In genomic region chr1:39527432-39527831, GRCm38 (mm10) we compare ENCODE assay signal across 9 mouse cellular contexts. TPM values are rescaled to one million over a fixed set of nuclear protein-coding genes. Genes with fewer than 3 reads are reported as not detected.
DNase-seq lines count a peak whose midpoint lies in the region; ATAC-seq and TF ChIP-seq lines count a peak whose summit lies in the region.
"Had no signal": no experiment of that assay in that cellular context is flagged by ENCODE, and none has a peak within 500 bp of the region (broad histone marks: within the 10 kb centered on the region; RNA-seq: fewer than 3 reads in every experiment).

No protein-coding gene starts in this region.

- H3K4me1 ChIP-seq in heart, embryonic 11.5 days (ENCODE audit: control insufficient read depth, insufficient read depth, low read length) = no peaks in the 10 kb centered on the region
- H3K4me1 ChIP-seq in bone marrow, adult 2 months (ENCODE audit: control insufficient read depth, insufficient read depth, low read length) = peaks cover 9% of the 10 kb centered on the region; the same call in 1 of the 2 replicates
- no peaks in the 10 kb centered on the region for H3K4me1 ChIP-seq in embryonic facial prominence, embryonic 15.5 days
- H3K4me1 ChIP-seq in hindbrain, embryonic 14.5 days (replicated peaks; ENCODE audit: control insufficient read depth, insufficient read depth, low read length) = no peaks in the 10 kb centered on the region
- H3K4me1 ChIP-seq in midbrain, postnatal 0 days (ENCODE audit: insufficient read depth, low read length) = no peaks in the 10 kb centered on the region

- no peak overlapping the region for H3K4me3 ChIP-seq in heart, embryonic 11.5 days (ENCODE audit: low read depth, low read length)
- no peak overlapping the region for H3K4me3 ChIP-seq in bone marrow, adult 2 months (replicated peaks; ENCODE audit: control insufficient read depth, low read depth, low read length)
- no peak overlapping the region for H3K4me3 ChIP-seq in embryonic facial prominence, embryonic 15.5 days (replicated peaks)
- H3K4me3 ChIP-seq in hindbrain, embryonic 14.5 days (replicated peaks; ENCODE audit: low read length) = no peak overlapping the region
- H3K4me3 ChIP-seq in left cerebral cortex, adult 2 months = no peak overlapping the region
- H3K4me3 ChIP-seq in midbrain, postnatal 0 days (ENCODE audit: low read depth, low read length) = no peak overlapping the region
- H3K4me3 ChIP-seq: myocyte had no signal

- H3K4me2 ChIP-seq in heart, embryonic 11.5 days = no peak overlapping the region
- no peak overlapping the region for H3K4me2 ChIP-seq in embryonic facial prominence, embryonic 15.5 days (replicated peaks)
- no peak overlapping the region for H3K4me2 ChIP-seq in hindbrain, embryonic 14.5 days (replicated peaks)
- H3K4me2 ChIP-seq in midbrain, postnatal 0 days (ENCODE audit: low read depth, low read length, poor library complexity, severe bottlenecking) = no peak overlapping the region

- H3K27ac ChIP-seq in heart, embryonic 11.5 days (ENCODE audit: low read depth, low read length) = no peak overlapping the region
- H3K27ac ChIP-seq in bone marrow, adult 2 months (ENCODE audit: control insufficient read depth, insufficient read depth, low read depth, low read length, poor library complexity) = no peak overlapping the region
- no peak overlapping the region for H3K27ac ChIP-seq in embryonic facial prominence, embryonic 15.5 days (replicated peaks)
- H3K27ac ChIP-seq in hindbrain, embryonic 14.5 days = no peak overlapping the region
- no peak overlapping the region for H3K27ac ChIP-seq in left cerebral cortex, adult 2 months
- no peak overlapping the region for H3K27ac ChIP-seq in midbrain, postnatal 0 days (ENCODE audit: low read depth, low read length)

- H3K9me3 ChIP-seq in heart, embryonic 11.5 days (replicated peaks; ENCODE audit: control insufficient read depth, low read length) = no peaks in the 10 kb centered on the region
- no peaks in the 10 kb centered on the region for H3K9me3 ChIP-seq in embryonic facial prominence, embryonic 15.5 days (replicated peaks)
- no peaks in the 10 kb centered on the region for H3K9me3 ChIP-seq in hindbrain, embryonic 14.5 days (ENCODE audit: control insufficient read depth, low read length)
- no peaks in the 10 kb centered on the region for H3K9me3 ChIP-seq in midbrain, postnatal 0 days (ENCODE audit: low read length)

- intact Hi-C loops in left cerebral cortex, adult 2 months (cut with DNase I) = loop anchor here (10.0 kb wide), 1 partner anchor 303 kb away; no protein-coding TSS in a partner anchor

- 7% methylated on average over 7 of the region's 7 CpGs for WGBS in heart, embryonic 11.5 days (ENCODE audit: insufficient replicate concordance)
- 9% methylated on average over 7 of the region's 7 CpGs for WGBS in bone marrow, adult 2 months
- 9% methylated on average over 7 of the region's 7 CpGs for WGBS in embryonic facial prominence, embryonic 15.5 days
- 18% methylated on average over 7 of the region's 7 CpGs for WGBS in hindbrain, embryonic 14.5 days
- WGBS in midbrain, postnatal 0 days = 15% methylated on average over 7 of the region's 7 CpGs

- no peak for ATAC-seq in heart, embryonic 11.5 days (replicated peaks; ENCODE audit: insufficient number of reproducible peaks, low FRiP score, low TSS enrichment)
- peak; percentile 65; the same call in 1 of the 2 replicates for ATAC-seq in embryonic facial prominence, embryonic 15.5 days (ENCODE audit: insufficient number of reproducible peaks, low FRiP score, low TSS enrichment, low read depth)
- ATAC-seq in hindbrain, embryonic 14.5 days (ENCODE audit: low FRiP score) = no peak
- ATAC-seq in midbrain, postnatal 0 days (ENCODE audit: low FRiP score) = no peak

- no peaks in the 10 kb centered on the region for H3K27me3 ChIP-seq in heart, embryonic 11.5 days (ENCODE audit: control insufficient read depth, insufficient read depth, low read length)
- no peaks in the 10 kb centered on the region for H3K27me3 ChIP-seq in embryonic facial prominence, embryonic 15.5 days
- H3K27me3 ChIP-seq in hindbrain, embryonic 14.5 days (ENCODE audit: control insufficient read depth, insufficient read depth, low read length) = no peaks in the 10 kb centered on the region
- no peaks in the 10 kb centered on the region for H3K27me3 ChIP-seq in midbrain, postnatal 0 days (ENCODE audit: insufficient read depth, low read length)

- no peak overlapping the region for H3K9ac ChIP-seq in heart, embryonic 11.5 days (ENCODE audit: low read depth, low read length)
- no peak overlapping the region for H3K9ac ChIP-seq in embryonic facial prominence, embryonic 15.5 days
- no peak overlapping the region for H3K9ac ChIP-seq in hindbrain, embryonic 14.5 days
- H3K9ac ChIP-seq in midbrain, postnatal 0 days (replicated peaks; ENCODE audit: low read length, poor library complexity, severe bottlenecking) = no peak overlapping the region

- H3K36me3 ChIP-seq in heart, embryonic 11.5 days (ENCODE audit: control insufficient read depth, insufficient read depth, low read length) = no peaks in the 10 kb centered on the region
- no peaks in the 10 kb centered on the region for H3K36me3 ChIP-seq in embryonic facial prominence, embryonic 15.5 days
- H3K36me3 ChIP-seq in hindbrain, embryonic 14.5 days (replicated peaks; ENCODE audit: control insufficient read depth, insufficient read depth) = no peaks in the 10 kb centered on the region
- no peaks in the 10 kb centered on the region for H3K36me3 ChIP-seq in midbrain, postnatal 0 days (ENCODE audit: insufficient read depth, low read length)

- peak; percentile 91 for DNase-seq in heart, adult 11 months
- peak; percentile 72 for DNase-seq in hindbrain, embryonic 14.5 days (ENCODE audit: low spot score)
- peak; percentile 63 to 69 for DNase-seq in left cerebral cortex, adult 2 months (ENCODE audit: extremely low spot score in 1 of 2, low spot score in 2 of 2)
- peak; percentile 74 for DNase-seq in midbrain, postnatal 0 days (ENCODE audit: low spot score)
- DNase-seq in spleen, postnatal 4 days (ENCODE audit: low spot score in 2 of 2) = peak; percentile 80 to 96

- TF ChIP-seq POLR2A in bone marrow, adult 2 months (IDR thresholded peaks at IDR 0.05; ENCODE audit: borderline replicate concordance, control insufficient read depth, low read depth, low read length) = no peak

- TF ChIP-seq CTCF in bone marrow, adult 2 months (IDR thresholded peaks at IDR 0.05; ENCODE audit: control insufficient read depth, insufficient read depth, low read length) = peak; percentile 95
- peak; percentile 91 for TF ChIP-seq CTCF in left cerebral cortex, adult 2 months (IDR thresholded peaks at IDR 0.05)
- TF ChIP-seq CTCF in midbrain, postnatal 0 days (IDR thresholded peaks at IDR 0.05) = peak; percentile 82

RNA-seq across cellular contexts. Expression of gene Cnot11, which starts 7.4 kb away (rescaled TPM):
- 20.0 and 20.4 TPM in 2 replicates for polyA plus RNA-seq in heart, embryonic 11.5 days (2014; fragmentation: Nextera tagmentation; extraction: Ambion mirVana)
- 17.5 and 18.8 TPM in 2 replicates for polyA plus RNA-seq in bone marrow, adult 2 months (2011; ENCODE audit: insufficient read depth, insufficient read length, low replicate concordance, missing spikeins)
- polyA plus RNA-seq in embryonic facial prominence, embryonic 15.5 days (2015; fragmentation: Nextera tagmentation; extraction: Ambion mirVana) = 19.4 and 21.2 TPM in 2 replicates
- 17.7 and 18.4 TPM in 2 replicates for polyA plus RNA-seq in hindbrain, embryonic 14.5 days (2014; fragmentation: Nextera tagmentation; extraction: Ambion mirVana)
- total RNA-seq in left cerebral cortex, adult 2 months (2021) = 10 to 100 TPM; 22.8 to 26.4 TPM
- total RNA-seq in midbrain, postnatal 0 days (2014; rRNA removed) = 28.8 and 32.3 TPM in 2 replicates
- polyA plus RNA-seq in midbrain, postnatal 0 days (2015; fragmentation: Nextera tagmentation; extraction: Ambion mirVana) = 9.4 and 9.6 TPM in 2 replicates

RNA-seq across cellular contexts. Expression of gene Tbc1d8, which starts 48.9 kb away (rescaled TPM):
- 11.4 and 12.2 TPM in 2 replicates for polyA plus RNA-seq in heart, embryonic 11.5 days (2014; fragmentation: Nextera tagmentation; extraction: Ambion mirVana)
- polyA plus RNA-seq in bone marrow, adult 2 months (2011; ENCODE audit: insufficient read depth, insufficient read length, low replicate concordance, missing spikeins) = 31.6 and 151 TPM in 2 replicates
- polyA plus RNA-seq in embryonic facial prominence, embryonic 15.5 days (2015; fragmentation: Nextera tagmentation; extraction: Ambion mirVana) = 12.7 and 14.1 TPM in 2 replicates
- polyA plus RNA-seq in hindbrain, embryonic 14.5 days (2014; fragmentation: Nextera tagmentation; extraction: Ambion mirVana) = 10.0 and 11.6 TPM in 2 replicates
- total RNA-seq in left cerebral cortex, adult 2 months (2021) = 10 to 100 TPM; 18.3 to 20.2 TPM
- total RNA-seq in midbrain, postnatal 0 days (2014; rRNA removed) = 18.3 and 20.2 TPM in 2 replicates
- polyA plus RNA-seq in midbrain, postnatal 0 days (2015; fragmentation: Nextera tagmentation; extraction: Ambion mirVana) = 8.5 TPM in 2 replicates

RNA-seq across cellular contexts. Expression of gene Rnf149, which starts 49.8 kb away (rescaled TPM):
- polyA plus RNA-seq in heart, embryonic 11.5 days (2014; fragmentation: Nextera tagmentation; extraction: Ambion mirVana) = 19.0 TPM in 2 replicates
- polyA plus RNA-seq in bone marrow, adult 2 months (2011; ENCODE audit: insufficient read depth, insufficient read length, low replicate concordance, missing spikeins) = 4.9 and 12.8 TPM in 2 replicates
- polyA plus RNA-seq in embryonic facial prominence, embryonic 15.5 days (2015; fragmentation: Nextera tagmentation; extraction: Ambion mirVana) = 36.0 and 36.7 TPM in 2 replicates
- 26.9 and 28.9 TPM in 2 replicates for polyA plus RNA-seq in hindbrain, embryonic 14.5 days (2014; fragmentation: Nextera tagmentation; extraction: Ambion mirVana)
- total RNA-seq in left cerebral cortex, adult 2 months (2021) = 10 to 100 TPM; 30.8 to 30.9 TPM
- total RNA-seq in midbrain, postnatal 0 days (2014; rRNA removed) = 13.0 and 22.2 TPM in 2 replicates
- polyA plus RNA-seq in midbrain, postnatal 0 days (2015; fragmentation: Nextera tagmentation; extraction: Ambion mirVana) = 16.5 and 20.6 TPM in 2 replicates
